Mouse (Mus musculus) gastrocnemius, postnatal 4 days (tissue): ENCODE measurements around the gene Ffar3. TPM values are rescaled to one million over a fixed set of nuclear protein-coding genes. Genes with fewer than 3 reads are reported as not detected.

ENCODE experiments used
- DNase-seq, 2 experiments: peaks; one replicate each; pipeline ENCODE4 v3.0.0; 2021 to 2022; ENCODE audit warnings: low spot score in 2 of 2, mixed read lengths in 2 of 2
- long read RNA-seq, 2 experiments: library from polyadenylated mRNA; stranded (forward); transcript quantifications; one replicate each; pipeline ENCODE4 v2.0.0; 2021
- total RNA-seq, 2 experiments: library from RNA; stranded (reverse); gene quantifications; 2 replicates each; pipeline ENCODE4 v1.2.3; 2021

The Ffar3 gene
- total RNA-seq, result not detected
- long read RNA-seq, experiment 1, result 0 reads
- long read RNA-seq, experiment 2, result 0 reads

GRCm38 (mm10) chr7:30856078-30856477 lies at the start of gene Ffar3:
Ffar3 (minus strand) TSS chr7:30856178.
- DNase-seq, result no peak

GRCm38 (mm10) chr7:30904042-30904441 lies 48.1 kb upstream of the Ffar3 start:
- no peak for DNase-seq

- no peak for DNase-seq
Measured at GRCm38 (mm10) chr7:30895217-30895616, 39.2 kb upstream of the Ffar3 start.

GRCm38 (mm10) chr7:30892515-30892914 lies 36.5 kb upstream of the Ffar3 start:
- DNase-seq, result no peak

- DNase-seq, result no peak
Measured at GRCm38 (mm10) chr7:30891746-30892145, 35.8 kb upstream of the Ffar3 start.

GRCm38 (mm10) chr7:30890681-30891080 lies 34.7 kb upstream of the Ffar3 start:
- no peak for DNase-seq

GRCm38 (mm10) chr7:30888786-30889185 lies 32.8 kb upstream of the Ffar3 start:
- DNase-seq, result no peak

GRCm38 (mm10) chr7:30887568-30888188 lies 31.7 kb upstream of the Ffar3 start:
- no peak for DNase-seq

GRCm38 (mm10) chr7:30886852-30887251 lies 30.9 kb upstream of the Ffar3 start:
- DNase-seq, result no peak

- DNase-seq, result no peak
Measured at GRCm38 (mm10) chr7:30884047-30884446, 28.1 kb upstream of the Ffar3 start.

GRCm38 (mm10) chr7:30881367-30881766 lies 25.4 kb upstream of the Ffar3 start:
- DNase-seq, result no peak

GRCm38 (mm10) chr7:30880176-30880575 lies 24.2 kb upstream of the Ffar3 start, which contains the start of gene Cd22:
Cd22 (minus strand) TSS chr7:30880342.
- DNase-seq, result no peak

GRCm38 (mm10) chr7:30878950-30879349 lies 23.0 kb upstream of the Ffar3 start:
- no peak for DNase-seq

GRCm38 (mm10) chr7:30873083-30873482 lies 17.1 kb upstream of the Ffar3 start:
- DNase-seq, result peak; percentile 53 to 73

- DNase-seq, result no peak
Measured at GRCm38 (mm10) chr7:30863386-30863785, 7.4 kb upstream of the Ffar3 start.

- no peak for DNase-seq
Measured at GRCm38 (mm10) chr7:30861464-30861863, 5.5 kb upstream of the Ffar3 start, which contains the start of gene Ffar1. Ffar1 (minus strand) TSS chr7:30861564.

- DNase-seq, result no peak
Measured at GRCm38 (mm10) chr7:30859635-30860402, 3.8 kb upstream of the Ffar3 start.

GRCm38 (mm10) chr7:30859290-30859634 lies 3.3 kb upstream of the Ffar3 start:
- DNase-seq, result peak in 1 of 2 experiments; percentile 62

- no peak for DNase-seq
Measured at GRCm38 (mm10) chr7:30857746-30858145, 1.8 kb upstream of the Ffar3 start.

- no peak for DNase-seq
Measured at GRCm38 (mm10) chr7:30851421-30851820, 4.6 kb downstream of the Ffar3 start.

- DNase-seq, result no peak
Measured at GRCm38 (mm10) chr7:30847934-30848333, 8.0 kb downstream of the Ffar3 start.

GRCm38 (mm10) chr7:30847386-30847785 lies 8.6 kb downstream of the Ffar3 start:
- no peak for DNase-seq
